Mouse (Mus musculus) liver, embryonic 15.5 days (tissue): Measurements from ENCODE around the gene Exoc7. TPM values are rescaled to one million over a fixed set of nuclear protein-coding genes. Genes with fewer than 3 reads are reported as not detected.
A peak's percentile ranks its signal among the peaks of the same experiment; 100 is the strongest.

Experiments
- ATAC-seq: fragments of 200-750 bp; cut with Nextera tagmentation; 2 replicates; pipeline ENCODE4 v1.8.0; 2017; ENCODE audit warnings: moderate number of reproducible peaks, mild to moderate bottlenecking, moderate library complexity; ENCODE audit not compliant: insufficient read depth
- H3K27ac ChIP-seq: fragments of 300-500 bp; sonication (generic); replicated peaks from 2 replicates; pipeline ENCODE4 v1.5.1; 2015; ENCODE audit warnings: mild to moderate bottlenecking, inconsistent platforms
- H3K27me3 ChIP-seq: fragments of 300-500 bp; sonication (generic); 2 replicates; pipeline ENCODE4 v1.6.1; 2015; ENCODE audit warnings: mild to moderate bottlenecking, inconsistent platforms
- H3K36me3 ChIP-seq: fragments of 300-500 bp; sonication (generic); replicated peaks from 2 replicates; pipeline ENCODE4 v1.6.1; 2015; ENCODE audit warnings: moderate library complexity, mild to moderate bottlenecking, inconsistent platforms
- H3K4me1 ChIP-seq: fragments of 300-500 bp; sonication (generic); replicated peaks from 2 replicates; pipeline ENCODE4 v1.6.1; 2015; ENCODE audit warnings: inconsistent platforms
- H3K4me2 ChIP-seq: fragments of 300-500 bp; sonication (generic); 2 replicates; pipeline ENCODE4 v1.6.1; 2015; ENCODE audit warnings: moderate library complexity, mild to moderate bottlenecking, inconsistent platforms
- H3K4me3 ChIP-seq: fragments of 300-500 bp; sonication (generic); replicated peaks from 2 replicates; pipeline ENCODE4 v1.5.1; 2015; ENCODE audit warnings: mild to moderate bottlenecking, inconsistent platforms
- H3K9ac ChIP-seq: fragments of 300-500 bp; sonication (generic); 2 replicates; pipeline ENCODE4 v1.6.1; 2015; ENCODE audit warnings: moderate library complexity, mild to moderate bottlenecking, inconsistent platforms
- H3K9me3 ChIP-seq: fragments of 300-500 bp; sonication (generic); replicated peaks from 2 replicates; pipeline ENCODE4 v1.6.1; 2016; ENCODE audit warnings: inconsistent platforms
- WGBS: fragments of 180-500 bp; shearing (Covaris S2); methylation state at CpG from one replicate; pipeline ENCODE4 v1.1.7; 2015; ENCODE audit warnings: mixed read lengths; ENCODE audit not compliant: insufficient replicate concordance; 5-methylcytosine and 5-hydroxymethylcytosine counted together
- polyA plus RNA-seq: library from polyadenylated mRNA; unstranded; fragments of >200 nt; fragmentation: Nextera tagmentation; extraction: Ambion mirVana; gene quantifications from 2 replicates; pipeline ENCODE4 v1.2.1, GENCODE M21; 2015

Exoc7 gene
- polyA plus RNA-seq, result 19.1 and 20.1 TPM in 2 replicates

GRCm38 (mm10) chr11:116307019-116307725 is at the start of gene Exoc7:
Gene Exoc7, minus strand, starts transcription at chr11:116307233.
- Histone ChIP-seq H3K36me3 (peaks cover 31% of the 10 kb centered on the region), H3K4me2 (peak within 1 kb of the TSS; percentile 86), H3K4me3 (peak within 1 kb of the TSS; percentile 79), H3K4me1 (peaks cover 37% of the 10 kb centered on the region), H3K9ac (peak within 1 kb of the TSS; percentile 72), H3K9me3 (no peaks in the 10 kb centered on the region), H3K27me3 (no peaks in the 10 kb centered on the region), H3K27ac (peak within 1 kb of the TSS; percentile 75)
- ATAC-seq, result no peak
- WGBS, result 57% methylated on average over 10 of the region's 10 CpGs

DNA sequence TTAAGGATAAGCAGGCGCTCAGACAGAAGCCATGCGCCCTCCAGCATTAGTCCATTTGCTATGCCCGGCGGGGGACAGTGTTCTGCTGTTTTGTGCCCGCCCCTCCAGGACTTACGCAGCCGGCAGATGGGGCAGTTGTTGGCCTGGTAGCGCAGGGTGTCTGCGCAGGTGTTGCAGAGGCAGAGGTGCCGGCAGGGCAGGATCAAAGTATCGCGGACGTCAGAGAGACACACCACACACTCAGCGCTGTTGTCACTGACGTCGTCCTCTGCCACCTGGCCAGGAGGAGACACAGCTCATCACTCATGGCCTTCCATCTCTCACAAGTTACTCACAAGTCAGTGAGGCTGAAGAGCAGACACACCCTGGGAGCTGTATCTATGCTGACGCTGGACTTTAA is 47.5 kb upstream of the Exoc7 start:
- Histone ChIP-seq H3K4me1 (0 out of 2 replicates have a peak, but pooled peaks cover 3% of the 10 kb centered on the region), H3K4me2 (no peak overlapping the region), H3K27ac (no peak overlapping the region), H3K9me3 (no peaks in the 10 kb centered on the region), H3K4me3 (no peak overlapping the region), H3K27me3 (no peaks in the 10 kb centered on the region), H3K9ac (no peak overlapping the region), H3K36me3 (no peaks in the 10 kb centered on the region)
- no peak for ATAC-seq
- 64% methylated on average over 17 of the region's 17 CpGs for WGBS

DNA sequence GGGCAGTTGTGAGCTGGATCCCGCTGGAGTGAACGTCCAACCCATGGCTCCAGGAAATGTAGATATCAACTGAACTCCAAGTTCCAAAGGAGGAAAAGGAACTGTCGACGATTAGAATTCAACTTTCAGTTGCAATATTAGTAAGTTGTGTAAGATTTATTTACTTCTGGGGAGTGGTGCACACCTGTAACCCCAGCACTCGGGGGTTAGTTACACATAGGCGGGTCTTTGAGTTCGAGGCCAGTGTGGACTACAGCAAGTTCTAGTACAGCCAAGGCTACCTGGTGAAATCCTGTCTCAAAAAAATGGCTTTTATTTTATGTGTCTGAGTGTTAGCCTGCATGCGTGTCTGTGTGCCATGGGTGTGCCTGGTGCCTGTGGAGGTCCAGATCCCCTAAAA is 46.5 kb upstream of the Exoc7 start:
- H3K36me3 ChIP-seq, result no peaks in the 10 kb centered on the region
- H3K27me3 ChIP-seq, result no peaks in the 10 kb centered on the region
- no peak overlapping the region for H3K9ac ChIP-seq
- H3K4me3 ChIP-seq, result no peak overlapping the region
- H3K27ac ChIP-seq, result no peak overlapping the region
- H3K9me3 ChIP-seq, result no peaks in the 10 kb centered on the region
- H3K4me1 ChIP-seq, result 0 out of 2 replicates have a peak, but pooled peaks cover 3% of the 10 kb centered on the region
- ATAC-seq, result no peak
- WGBS, result 65% methylated on average over 8 of the region's 8 CpGs
- no peak overlapping the region for H3K4me2 ChIP-seq

DNA sequence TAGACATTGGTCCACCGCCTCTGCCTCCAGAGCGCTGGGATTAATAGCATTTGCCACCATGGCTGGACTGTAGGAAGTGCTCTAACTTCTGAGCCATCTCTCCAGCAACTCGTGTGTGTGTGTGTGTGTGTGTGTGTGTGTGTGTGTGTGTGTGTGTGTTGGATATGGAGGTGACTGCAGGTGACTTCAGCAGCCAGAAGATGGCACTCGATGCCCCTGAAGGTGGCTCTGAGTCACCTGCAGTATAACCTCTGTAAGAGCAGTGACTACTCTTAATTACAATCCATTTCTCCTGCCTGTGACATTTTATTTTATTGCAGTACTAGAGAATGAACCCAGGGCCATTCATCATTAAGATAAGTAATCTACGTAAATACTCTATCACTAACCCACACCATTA is 44.3 kb upstream of the Exoc7 start:
- ATAC-seq, result no peak
- Histone ChIP-seq H3K4me3 (no peak overlapping the region), H3K9ac (no peak overlapping the region), H3K4me1 (0 out of 2 replicates have a peak, but pooled peaks cover 3% of the 10 kb centered on the region), H3K4me2 (no peak overlapping the region), H3K9me3 (no peaks in the 10 kb centered on the region), H3K27me3 (no peaks in the 10 kb centered on the region), H3K36me3 (no peaks in the 10 kb centered on the region), H3K27ac (no peak overlapping the region)
- 63% methylated on average over 5 of the region's 5 CpGs for WGBS

DNA sequence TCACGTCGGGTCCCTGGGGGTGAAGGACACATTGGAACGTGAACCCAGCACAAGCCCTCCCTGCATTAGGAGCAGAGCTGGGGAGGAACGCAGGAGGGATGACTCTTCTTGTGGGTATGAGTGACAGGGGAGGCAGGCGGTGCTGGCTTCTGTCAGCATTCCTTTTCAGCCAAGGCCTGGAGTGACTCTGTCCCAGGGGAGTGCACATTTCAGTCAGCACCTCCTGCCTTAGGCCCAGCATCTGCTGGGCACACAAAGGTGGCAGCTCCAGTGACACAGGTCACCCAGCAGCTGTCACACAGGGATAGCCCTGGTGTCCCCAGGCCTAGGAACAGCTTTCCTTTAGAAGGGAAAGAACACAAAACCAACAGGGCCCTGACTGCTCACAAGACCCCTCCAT is 40.9 kb upstream of the Exoc7 start:
- no peaks in the 10 kb centered on the region for H3K36me3 ChIP-seq
- H3K4me2 ChIP-seq, result no peak overlapping the region
- H3K4me1 ChIP-seq, result no peaks in the 10 kb centered on the region
- no peak overlapping the region for H3K4me3 ChIP-seq
- H3K9ac ChIP-seq, result no peak overlapping the region
- 68% methylated on average over 5 of the region's 5 CpGs for WGBS
- no peak overlapping the region for H3K27ac ChIP-seq
- no peaks in the 10 kb centered on the region for H3K27me3 ChIP-seq
- H3K9me3 ChIP-seq, result no peaks in the 10 kb centered on the region
- no peak for ATAC-seq

- WGBS, result 65% methylated on average over 7 of the region's 7 CpGs
Measured at GRCm38 (mm10) chr11:116347012-116347411, 40.0 kb upstream of the Exoc7 start.

DNA sequence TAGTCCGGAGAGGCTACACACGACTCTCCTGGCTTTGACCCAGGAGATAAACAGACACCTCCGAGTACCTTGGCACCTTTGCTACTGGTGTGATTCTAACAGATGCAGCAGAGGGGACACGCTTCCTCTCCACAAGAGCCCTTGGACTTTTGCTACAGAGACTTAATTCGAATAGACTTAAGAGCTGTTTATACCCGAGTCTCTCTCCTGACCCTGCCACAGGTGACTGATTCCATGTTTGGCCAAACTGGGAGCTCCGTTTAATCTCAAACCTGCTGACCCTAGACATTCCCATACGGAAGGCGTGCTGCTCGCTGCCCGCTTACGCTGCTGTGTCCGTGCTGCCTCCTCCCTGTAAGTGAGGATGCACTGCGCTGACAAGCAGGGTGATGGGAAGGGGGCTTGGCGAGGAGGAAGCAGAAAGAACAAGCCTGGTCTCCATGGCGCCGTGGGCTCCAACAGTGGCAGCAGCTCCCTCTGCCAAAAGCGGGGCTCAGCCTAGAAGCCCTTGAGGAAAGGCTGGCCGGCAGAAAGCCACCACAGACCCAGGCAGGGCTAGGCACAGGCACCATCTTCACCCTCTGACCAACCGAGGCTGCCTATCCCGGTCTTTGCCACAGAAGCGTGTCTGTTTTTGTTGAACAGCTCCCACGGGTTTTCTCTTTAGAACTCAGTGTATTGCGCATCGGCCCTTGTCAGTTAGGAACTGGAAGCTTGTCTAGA is 35.2 kb upstream of the Exoc7 start:
- H3K9ac ChIP-seq, result no peak overlapping the region
- no peak for ATAC-seq
- no peaks in the 10 kb centered on the region for H3K9me3 ChIP-seq
- H3K27ac ChIP-seq, result no peak overlapping the region
- peaks cover 16% of the 10 kb centered on the region for H3K27me3 ChIP-seq
- peaks cover 10% of the 10 kb centered on the region; the same call in 1 of the 2 replicates for H3K4me1 ChIP-seq
- H3K4me2 ChIP-seq, result no peak overlapping the region
- H3K36me3 ChIP-seq, result no peaks in the 10 kb centered on the region
- WGBS, result 70% methylated on average over 25 of the region's 25 CpGs
- no peak overlapping the region for H3K4me3 ChIP-seq

More at GRCm38 (mm10) chr11:116347012-116347411, 40.0 kb upstream of the Exoc7 start:
- Histone ChIP-seq H3K4me2 (no peak overlapping the region), H3K27ac (no peak overlapping the region), H3K4me1 (no peaks in the 10 kb centered on the region), H3K4me3 (no peak overlapping the region), H3K27me3 (no peaks in the 10 kb centered on the region), H3K9me3 (no peaks in the 10 kb centered on the region), H3K36me3 (no peaks in the 10 kb centered on the region), H3K9ac (no peak overlapping the region)
- ATAC-seq, result no peak

DNA sequence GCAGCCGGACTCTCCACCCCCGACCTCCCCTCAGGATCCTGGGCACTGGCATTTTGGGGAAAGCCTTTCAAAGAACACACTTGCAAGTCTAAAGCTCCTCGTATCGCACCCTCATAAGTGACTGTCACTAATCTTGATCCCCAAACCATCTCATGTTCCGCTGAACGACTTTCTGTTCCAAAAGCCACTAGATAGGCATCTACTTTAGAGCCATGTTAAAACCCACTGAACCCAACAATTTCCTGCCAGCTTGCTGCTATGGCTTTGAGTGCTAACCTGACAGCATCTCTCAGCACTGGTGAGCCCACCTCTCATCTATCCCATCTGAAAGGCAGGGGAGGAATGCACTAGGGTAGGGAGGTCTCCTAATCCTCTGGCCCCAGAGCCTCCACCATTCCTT is 30.5 kb upstream of the Exoc7 start:
- peaks cover 63% of the 10 kb centered on the region for H3K27me3 ChIP-seq

GRCm38 (mm10) chr11:116337000-116337399 is 30.0 kb upstream of the Exoc7 start:
- Histone ChIP-seq H3K4me1 (peaks cover 45% of the 10 kb centered on the region), H3K4me3 (no peak overlapping the region), H3K36me3 (no peaks in the 10 kb centered on the region), H3K9me3 (no peaks in the 10 kb centered on the region), H3K9ac (no peak overlapping the region), H3K4me2 (no peak overlapping the region), H3K27me3 (peaks cover 68% of the 10 kb centered on the region), H3K27ac (no peak overlapping the region)
- ATAC-seq, result no peak
- 45% methylated on average over 12 of the region's 12 CpGs for WGBS

More for the DNA sequence above, 30.5 kb upstream of the Exoc7 start:
- Histone ChIP-seq H3K9ac (no peak overlapping the region), H3K36me3 (no peaks in the 10 kb centered on the region), H3K27ac (no peak overlapping the region), H3K4me2 (no peak overlapping the region), H3K4me3 (no peak overlapping the region), H3K9me3 (no peaks in the 10 kb centered on the region), H3K4me1 (peaks cover 41% of the 10 kb centered on the region)
- ATAC-seq, result no peak
- WGBS, result 33% methylated on average over 6 of the region's 6 CpGs

- H3K27ac ChIP-seq, result no peak overlapping the region
- peaks cover 43% of the 10 kb centered on the region for H3K4me1 ChIP-seq
- no peak overlapping the region for H3K9ac ChIP-seq
- 75% methylated on average over 4 of the region's 4 CpGs for WGBS
- H3K9me3 ChIP-seq, result no peaks in the 10 kb centered on the region
- H3K4me3 ChIP-seq, result no peak overlapping the region
- no peaks in the 10 kb centered on the region for H3K36me3 ChIP-seq
- H3K27me3 ChIP-seq, result peaks cover 74% of the 10 kb centered on the region
- no peak overlapping the region for H3K4me2 ChIP-seq
- no peak for ATAC-seq
Measured at GRCm38 (mm10) chr11:116336393-116336792, 29.4 kb upstream of the Exoc7 start.

DNA sequence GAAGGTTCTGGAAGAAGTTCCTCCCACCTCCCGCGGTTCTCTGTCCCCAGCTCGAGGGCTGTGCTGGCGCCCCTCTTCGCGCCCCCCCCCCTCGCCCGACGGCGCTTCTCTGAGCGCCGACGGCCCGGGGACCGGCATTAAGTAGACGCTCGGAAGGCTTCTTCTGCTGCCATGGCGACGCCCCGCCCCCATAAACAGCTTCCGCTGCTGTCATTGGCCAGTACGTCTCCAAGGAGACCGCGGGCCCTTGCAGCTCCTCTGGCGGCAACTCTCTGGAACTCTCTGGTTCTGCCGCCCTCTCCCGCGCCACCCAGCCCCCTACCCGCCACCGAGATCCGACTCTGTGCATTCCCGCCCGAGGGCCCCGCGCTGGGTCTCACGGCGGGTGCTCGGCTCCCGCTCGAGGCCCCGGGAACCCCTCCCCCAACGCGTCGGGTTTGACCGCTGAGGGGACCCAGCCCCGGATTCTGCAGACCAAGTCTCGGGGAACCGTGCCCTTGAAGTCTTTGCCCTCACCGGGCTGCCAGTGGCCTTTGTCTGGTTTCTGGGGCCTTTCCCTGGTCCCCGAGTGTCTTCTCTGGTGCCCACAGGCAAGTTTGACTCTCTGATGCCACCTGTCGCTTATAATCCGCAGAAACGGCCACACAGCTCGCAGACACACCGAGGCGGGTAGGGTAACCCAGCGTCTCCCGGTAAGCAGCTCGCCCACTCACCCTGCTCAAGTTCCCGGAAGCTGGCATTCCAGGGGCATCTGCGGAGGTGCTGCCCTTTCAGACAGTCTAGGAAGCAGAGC is 28.4 kb upstream of the Exoc7 start, which contains the start of gene Foxj1:
Gene Foxj1 (minus strand): TSS at position 156 of the 793 bp plus-strand sequence.
- peak within 1 kb of the TSS; percentile 63 for H3K4me3 ChIP-seq
- peaks cover 76% of the 10 kb centered on the region for H3K27me3 ChIP-seq
- H3K4me1 ChIP-seq, result peaks cover 43% of the 10 kb centered on the region
- H3K36me3 ChIP-seq, result no peaks in the 10 kb centered on the region
- no peaks in the 10 kb centered on the region for H3K9me3 ChIP-seq
- H3K27ac ChIP-seq, result no peak within 1 kb of the TSS
- under 1% methylated on average over 59 of the region's 61 CpGs for WGBS
- peak within 1 kb of the TSS; percentile 93 for H3K4me2 ChIP-seq
- ATAC-seq, result peak; percentile 58
- peak within 1 kb of the TSS; percentile 41 for H3K9ac ChIP-seq
